Mouse (Mus musculus): ENCODE measurements at regions not wholly inside any gene's neighbourhood (a gene's known extent, or its start where the extent isn't known, plus 50 kb on each side); places are given as distances from the start of the nearest gene placed in this dataset.

GRCm38 (mm10) chr2:117989215-117989614 is 122.5 kb upstream of the Thbs1 start:
- DNase-seq: no peak
- intact Hi-C loops (cut with DNase I; ENCODE audit: low total_unique reads): no loop called here

- DNase-seq: no peak
- intact Hi-C loops (cut with DNase I; ENCODE audit: low total_unique reads): no loop called here
These were observed 115.3 kb upstream of the Thbs1 start for GRCm38 (mm10) chr2:117996130-117997083.

DNA sequence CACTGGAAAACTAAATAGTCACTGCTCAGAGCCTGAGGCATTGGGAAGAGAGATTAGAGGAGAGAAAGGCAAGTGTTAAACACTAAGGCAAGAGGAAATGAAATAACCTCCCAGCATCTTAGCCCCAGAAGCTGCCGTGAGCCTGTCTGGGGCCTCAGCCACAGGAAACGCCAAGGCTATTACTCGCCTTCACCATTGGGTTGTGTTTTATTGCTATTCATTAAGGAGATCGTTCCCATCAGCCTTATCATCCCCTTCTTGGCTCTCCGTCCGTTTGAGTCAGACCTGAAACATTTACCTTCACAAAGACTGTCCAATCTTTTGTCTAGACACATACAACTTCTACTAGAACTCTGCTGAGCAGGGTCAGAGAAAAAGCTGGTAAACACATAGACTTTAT is 112.0 kb upstream of the Thbs1 start:
- DNase-seq: no peak

GRCm38 (mm10) chr2:118004191-118004590 is 107.5 kb upstream of the Thbs1 start:
- DNase-seq: no peak
- intact Hi-C loops (cut with DNase I; ENCODE audit: low total_unique reads): no loop called here

More for the DNA sequence above, 112.0 kb upstream of the Thbs1 start:
- intact Hi-C loops (cut with DNase I; ENCODE audit: low total_unique reads): no loop called here

- intact Hi-C loops (cut with DNase I; ENCODE audit: low total_unique reads): no loop called here
- no peak for DNase-seq
These were observed 103.9 kb upstream of the Thbs1 start for GRCm38 (mm10) chr2:118007539-118008427.

GRCm38 (mm10) chr2:118011679-118012078 is 100.0 kb upstream of the Thbs1 start:
- no peak for DNase-seq
- intact Hi-C loops (cut with DNase I; ENCODE audit: low total_unique reads): no loop called here

DNA sequence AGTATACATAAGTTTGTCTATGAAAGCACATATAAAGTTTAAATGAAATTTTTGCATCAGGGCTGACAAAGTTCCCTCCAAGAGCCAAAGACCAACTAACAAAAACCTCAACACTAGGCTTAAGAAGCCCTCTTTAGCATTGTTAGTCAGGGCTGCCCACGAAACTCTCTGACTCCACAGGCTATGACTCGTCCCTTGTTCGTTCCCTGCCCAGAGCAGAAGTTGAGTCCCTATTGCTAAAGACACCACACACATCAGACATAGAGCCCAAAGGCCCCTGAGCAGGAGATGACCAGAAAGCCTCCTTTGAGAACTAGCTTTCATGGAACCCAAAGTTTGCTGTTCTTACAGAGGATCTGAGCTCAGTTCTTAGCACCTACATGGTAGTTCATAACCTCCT is 99.5 kb upstream of the Thbs1 start:
- intact Hi-C loops (cut with DNase I; ENCODE audit: low total_unique reads): no loop called here
- DNase-seq: no peak

- intact Hi-C loops (cut with DNase I; ENCODE audit: low total_unique reads): no loop called here
- DNase-seq: no peak
These were observed 98.5 kb upstream of the Thbs1 start for GRCm38 (mm10) chr2:118013156-118013555.

GRCm38 (mm10) chr2:118015182-118015581 is 96.5 kb upstream of the Thbs1 start:
- intact Hi-C loops (cut with DNase I; ENCODE audit: low total_unique reads): no loop called here

DNA sequence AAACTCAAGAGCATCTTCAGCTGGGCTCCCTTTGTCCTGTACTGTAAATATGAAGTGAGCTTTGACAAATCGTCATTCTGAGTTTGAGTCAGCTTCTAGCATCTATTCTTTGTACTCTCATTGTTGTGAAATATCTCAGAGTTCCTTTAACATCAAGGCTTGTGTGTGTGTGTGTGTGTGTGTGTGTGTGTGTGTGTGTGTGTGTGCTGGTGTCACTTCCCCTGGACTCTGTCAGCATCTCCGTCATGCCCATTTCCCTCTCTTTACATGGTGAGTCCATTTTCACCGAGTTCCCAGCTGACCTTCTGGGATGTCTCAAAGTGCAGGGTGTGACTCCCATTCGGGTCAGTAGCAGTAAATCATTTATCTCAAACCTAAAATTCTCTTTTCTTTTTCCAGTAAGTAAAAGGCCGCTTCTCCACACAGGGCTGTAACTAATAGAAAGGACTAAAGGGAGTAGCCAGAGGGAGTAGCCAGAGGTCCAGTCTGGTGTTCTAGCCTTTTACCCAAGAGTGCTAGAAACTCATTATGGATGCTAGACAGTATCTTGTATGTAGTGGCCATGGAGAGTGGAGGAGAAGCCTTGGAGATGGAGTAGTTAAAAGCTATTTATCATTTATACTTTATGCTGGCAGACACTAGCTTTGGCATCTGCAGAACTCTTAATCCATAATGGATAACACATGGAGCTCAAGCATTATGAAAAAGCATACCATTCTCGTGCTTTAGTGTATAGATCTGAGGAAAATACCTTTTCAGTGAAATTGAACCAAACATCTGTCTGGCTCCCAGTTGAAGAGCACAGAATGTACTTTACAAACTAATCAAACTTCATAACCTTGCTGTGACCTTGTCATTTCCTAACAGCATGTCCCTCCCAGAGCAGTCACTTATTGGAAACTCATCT is 85.6 kb upstream of the Thbs1 start:
- intact Hi-C loops (cut with DNase I; ENCODE audit: low total_unique reads): no loop called here

More at GRCm38 (mm10) chr2:118015182-118015581, 96.5 kb upstream of the Thbs1 start:
- DNase-seq: no peak

GRCm38 (mm10) chr2:118028881-118029280 is 82.8 kb upstream of the Thbs1 start:
- DNase-seq: peak; percentile 43
- intact Hi-C loops (cut with DNase I; ENCODE audit: low total_unique reads): no loop called here

More for the DNA sequence above, 85.6 kb upstream of the Thbs1 start:
- DNase-seq: no peak

- no peak for DNase-seq
- intact Hi-C loops (cut with DNase I; ENCODE audit: low total_unique reads): no loop called here
These were observed 82.1 kb upstream of the Thbs1 start for GRCm38 (mm10) chr2:118029470-118030108.

- intact Hi-C loops (cut with DNase I; ENCODE audit: low total_unique reads): no loop called here
- no peak for DNase-seq
These were observed 80.0 kb upstream of the Thbs1 start for GRCm38 (mm10) chr2:118031662-118032061.

DNA sequence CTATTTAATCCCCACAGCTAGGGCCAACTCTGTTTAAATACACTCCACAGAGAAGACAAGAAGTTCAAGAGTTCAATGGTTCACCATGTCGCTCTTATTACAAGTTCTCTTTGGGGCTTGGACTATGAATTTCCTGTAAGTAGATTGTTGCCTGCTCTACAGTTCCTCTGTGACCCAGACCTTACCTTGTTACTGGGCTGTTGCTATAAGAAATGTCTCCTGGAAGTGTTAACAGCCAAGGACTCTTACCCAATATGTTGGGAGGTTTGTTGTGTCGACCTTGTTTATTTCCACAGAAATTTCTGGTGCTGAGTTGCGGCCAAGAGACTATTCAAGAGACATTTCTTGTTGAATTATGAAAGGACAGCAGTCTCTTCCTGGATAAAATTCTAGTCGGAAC is 78.3 kb upstream of the Thbs1 start:
- DNase-seq: no peak
- intact Hi-C loops (cut with DNase I; ENCODE audit: low total_unique reads): no loop called here

GRCm38 (mm10) chr2:118034026-118034425 is 77.7 kb upstream of the Thbs1 start:
- DNase-seq: no peak
- intact Hi-C loops (cut with DNase I; ENCODE audit: low total_unique reads): no loop called here

DNA sequence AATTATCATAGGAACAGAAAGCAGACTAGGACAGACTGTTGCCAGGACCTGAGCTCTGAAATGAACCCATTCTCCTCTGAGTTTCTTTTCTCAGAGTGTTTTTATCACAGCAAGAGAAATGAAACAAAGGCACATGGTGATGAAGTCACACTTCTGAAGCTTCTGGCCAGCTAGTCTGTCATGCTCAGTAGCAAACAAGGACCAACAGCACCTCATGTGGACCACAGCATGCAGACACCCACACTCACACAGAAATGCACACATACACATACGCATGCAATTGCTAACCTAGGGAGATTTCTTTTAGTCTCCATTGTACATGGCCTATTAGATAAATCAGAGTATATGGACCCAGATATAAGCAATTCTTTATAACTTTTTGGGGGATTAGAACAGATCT is 76.3 kb upstream of the Thbs1 start:
- no peak for DNase-seq

GRCm38 (mm10) chr2:118038859-118039818 is 72.5 kb upstream of the Thbs1 start:
- intact Hi-C loops (cut with DNase I; ENCODE audit: low total_unique reads): no loop called here
- DNase-seq: peak; percentile 56

More for the DNA sequence above, 76.3 kb upstream of the Thbs1 start:
- intact Hi-C loops (cut with DNase I; ENCODE audit: low total_unique reads): no loop called here

DNA sequence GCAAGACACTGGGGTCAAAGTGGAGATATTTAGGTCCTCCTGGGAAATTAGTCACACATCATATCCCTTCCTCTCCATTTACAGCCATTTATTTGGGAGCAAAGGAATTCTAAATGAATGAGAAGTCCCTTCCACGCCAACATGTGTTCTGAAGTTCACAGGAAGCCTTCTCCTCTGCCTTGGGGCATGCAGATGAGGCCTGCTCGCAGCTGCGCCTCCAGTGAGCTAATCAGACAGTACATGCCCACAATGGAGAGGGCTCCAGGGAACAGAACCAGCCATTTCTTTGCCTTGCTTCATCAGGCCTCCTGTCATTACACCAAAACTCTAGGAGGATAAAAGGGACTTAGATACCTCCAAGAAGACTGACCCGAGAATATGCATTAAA is 71.9 kb upstream of the Thbs1 start:
- no peak for DNase-seq
- intact Hi-C loops (cut with DNase I; ENCODE audit: low total_unique reads): no loop called here

All from gastrocnemius, postnatal 14 days (tissue).